Mouse (Mus musculus): Measurements from ENCODE around the gene Toe1.
A peak's percentile ranks its signal among the peaks of the same experiment; 100 is the strongest.

Gene Toe1

GRCm38 (mm10) chr4:116807197-116808129 is at the start of gene Toe1, which contains the start of gene Mutyh:
TSS of gene Toe1 (minus strand) at chr4:116807640.
TSS of gene Mutyh (plus strand) at chr4:116807723.
- DNase-seq (ENCODE audit: low read depth, low spot score) = peak; percentile 99

- DNase-seq (ENCODE audit: low read depth, low spot score) = no peak
Observed at GRCm38 (mm10) chr4:116857203-116857602, 49.8 kb upstream of the Toe1 start.

- no peak for DNase-seq (ENCODE audit: low read depth, low spot score)
Observed at GRCm38 (mm10) chr4:116854286-116854685, 46.8 kb upstream of the Toe1 start.

GRCm38 (mm10) chr4:116849901-116850300 is 42.5 kb upstream of the Toe1 start:
- no peak for DNase-seq (ENCODE audit: low read depth, low spot score)

- peak; percentile 79 for DNase-seq (ENCODE audit: low read depth, low spot score)
Observed at GRCm38 (mm10) chr4:116844324-116844723, 36.9 kb upstream of the Toe1 start.

GRCm38 (mm10) chr4:116840841-116841240 is 33.4 kb upstream of the Toe1 start:
- DNase-seq (ENCODE audit: low read depth, low spot score) = no peak

GRCm38 (mm10) chr4:116840096-116840495 is 32.7 kb upstream of the Toe1 start:
- DNase-seq (ENCODE audit: low read depth, low spot score) = peak; percentile 63

GRCm38 (mm10) chr4:116838999-116839398 is 31.6 kb upstream of the Toe1 start:
- DNase-seq (ENCODE audit: low read depth, low spot score) = peak; percentile 11

- DNase-seq (ENCODE audit: low read depth, low spot score) = peak; percentile 33
Observed at GRCm38 (mm10) chr4:116830070-116830368, 22.6 kb upstream of the Toe1 start.

- no peak for DNase-seq (ENCODE audit: low read depth, low spot score)
Observed at GRCm38 (mm10) chr4:116829364-116830069, 22.1 kb upstream of the Toe1 start.

- DNase-seq (ENCODE audit: low read depth, low spot score) = peak; percentile 86
Observed at GRCm38 (mm10) chr4:116827819-116828218, 20.4 kb upstream of the Toe1 start.

- DNase-seq (ENCODE audit: low read depth, low spot score) = peak; percentile 85
Observed at GRCm38 (mm10) chr4:116824541-116825004, 17.1 kb upstream of the Toe1 start.

- no peak for DNase-seq (ENCODE audit: low read depth, low spot score)
Observed at GRCm38 (mm10) chr4:116821694-116822016, 14.2 kb upstream of the Toe1 start, which contains the start of gene Hpdl. TSS of gene Hpdl (minus strand) at chr4:116821707.

GRCm38 (mm10) chr4:116820902-116821693 is 13.7 kb upstream of the Toe1 start:
- DNase-seq (ENCODE audit: low read depth, low spot score) = peak; percentile 73

GRCm38 (mm10) chr4:116819968-116820901 is 12.8 kb upstream of the Toe1 start:
- peak; percentile 69 for DNase-seq (ENCODE audit: low read depth, low spot score)

GRCm38 (mm10) chr4:116817486-116817885 is 10.0 kb upstream of the Toe1 start:
- DNase-seq (ENCODE audit: low read depth, low spot score) = no peak

GRCm38 (mm10) chr4:116815276-116815675 is 7.8 kb upstream of the Toe1 start:
- no peak for DNase-seq (ENCODE audit: low read depth, low spot score)

GRCm38 (mm10) chr4:116811012-116811411 is 3.6 kb upstream of the Toe1 start:
- DNase-seq (ENCODE audit: low read depth, low spot score) = no peak

- peak; percentile 81 for DNase-seq (ENCODE audit: low read depth, low spot score)
Observed at GRCm38 (mm10) chr4:116799901-116800300, 7.5 kb downstream of the Toe1 start.

- no peak for DNase-seq (ENCODE audit: low read depth, low spot score)
Observed at GRCm38 (mm10) chr4:116796442-116797110, 10.9 kb downstream of the Toe1 start.
